In the genomic region with DNA sequence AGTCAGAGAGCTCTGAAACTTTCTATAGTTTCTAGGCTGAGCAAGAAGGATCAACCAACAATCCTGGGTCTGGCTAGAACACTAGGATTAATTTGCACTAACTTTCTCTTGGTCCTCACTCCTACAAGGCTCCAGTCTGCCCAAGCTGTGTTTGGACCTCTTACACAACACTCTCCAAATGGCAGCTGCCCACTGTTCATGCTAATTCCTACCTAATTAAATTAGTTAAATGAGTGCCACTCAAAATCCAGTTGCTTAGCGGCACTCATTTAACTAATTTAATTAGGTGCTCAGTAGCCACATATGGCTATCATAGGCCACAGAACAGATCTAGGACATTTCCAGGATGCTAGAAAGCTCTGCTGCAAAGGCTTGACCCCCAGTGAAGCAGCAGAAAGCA, we compare ENCODE assay signal across 29 mouse cellular contexts. TPM values are rescaled to one million over a fixed set of nuclear protein-coding genes. Genes with fewer than 3 reads are reported as not detected.
A peak's percentile ranks its signal among the peaks of the same experiment; 100 is the strongest.
DNase-seq lines count a peak whose midpoint lies in the region; ATAC-seq and TF ChIP-seq lines count a peak whose summit lies in the region.
"Had no signal": no experiment of that assay in that cellular context is flagged by ENCODE, and none has a peak within 500 bp of the region (broad histone marks: within the 10 kb centered on the region; RNA-seq: fewer than 3 reads in every experiment).

No protein-coding gene starts in this region.

- TF ChIP-seq CTCF in midbrain, postnatal 0 days (IDR thresholded peaks at IDR 0.05), result no peak

- no peak for ATAC-seq in forebrain, embryonic 14.5 days
- ATAC-seq in hindbrain, embryonic 14.5 days (ENCODE audit: low FRiP score), result no peak
- ATAC-seq in midbrain, postnatal 0 days (ENCODE audit: low FRiP score), result no peak
- ATAC-seq: forebrain, postnatal 0 days; inflammation-experienced regulatory T-cells, adult 6 months; intestine, embryonic 16.5 days; Patski had no signal

- 24% methylated on average over 1 of the region's 1 CpGs for WGBS in forebrain, embryonic 14.5 days
- 78% methylated on average over 1 of the region's 1 CpGs for WGBS in forebrain, embryonic 10.5 days
- WGBS in hindbrain, embryonic 14.5 days, result 75% methylated on average over 1 of the region's 1 CpGs
- 84% methylated on average over 1 of the region's 1 CpGs for WGBS in hindbrain, embryonic 10.5 days
- 82% methylated on average over 1 of the region's 1 CpGs for whole genome bisulfite sequencing in midbrain, postnatal 0 days
- 86% methylated on average over 1 of the region's 1 CpGs for WGBS in midbrain, embryonic 10.5 days

- H3K4me2 ChIP-seq in forebrain, embryonic 14.5 days (ENCODE audit: low read length), result no peak overlapping the region
- no peak overlapping the region for H3K4me2 ChIP-seq in hindbrain, embryonic 14.5 days (replicated peaks)
- H3K4me2 ChIP-seq in midbrain, postnatal 0 days (ENCODE audit: low read depth, low read length, poor library complexity, severe bottlenecking), result no peak overlapping the region
- H3K4me2 ChIP-seq: forebrain, embryonic 12.5 days; heart, embryonic 12.5 days; heart, embryonic 15.5 days; hindbrain, embryonic 15.5 days had no signal

- no peak overlapping the region for H3K9ac ChIP-seq in forebrain, embryonic 14.5 days (ENCODE audit: low read length)
- H3K9ac ChIP-seq in hindbrain, embryonic 14.5 days, result no peak overlapping the region
- H3K9ac ChIP-seq in midbrain, postnatal 0 days (replicated peaks; ENCODE audit: low read length, poor library complexity, severe bottlenecking), result no peak overlapping the region
- H3K9ac ChIP-seq: forebrain, embryonic 12.5 days; forebrain, postnatal 0 days; heart, embryonic 12.5 days; heart, embryonic 15.5 days; hindbrain, embryonic 15.5 days had no signal

- DNase-seq in forebrain, embryonic 14.5 days (ENCODE audit: low spot score), result peak; percentile 44
- DNase-seq in forebrain, embryonic 10.5 days (ENCODE audit: extremely low spot score, low spot score), result no peak
- DNase-seq in hindbrain, embryonic 14.5 days (ENCODE audit: low spot score), result peak; percentile 55
- no peak for DNase-seq in hindbrain, embryonic 10.5 days (ENCODE audit: low spot score)
- peak; percentile 57 for DNase-seq in midbrain, postnatal 0 days (ENCODE audit: low spot score)
- no peak for DNase-seq in midbrain, embryonic 10.5 days (ENCODE audit: low spot score)
- DNase-seq in retina, embryonic 14.5 days (ENCODE audit: low spot score), result peak; percentile 42
- no peak for DNase-seq in right cerebral cortex, postnatal 25 days
- DNase-seq: adrenal gland, postnatal 10 days; adrenal gland, postnatal 36 days; B cell, adult 2 months; cerebellum, adult 11-12 months; cerebellum, adult 8-10 months; cerebellum, postnatal 14 days; forebrain, postnatal 0 days; gastrocnemius, adult 2 months; gastrocnemius, postnatal 14 days; heart, adult 18-20 months; heart, postnatal 10 days; heart, postnatal 4 days; kidney, adult 18-20 months had no signal

- H3K4me1 ChIP-seq in forebrain, embryonic 14.5 days (ENCODE audit: control insufficient read depth, insufficient read depth, low read length), result no peaks in the 10 kb centered on the region
- H3K4me1 ChIP-seq in forebrain, embryonic 10.5 days, result no peaks in the 10 kb centered on the region
- H3K4me1 ChIP-seq in hindbrain, embryonic 14.5 days (replicated peaks; ENCODE audit: control insufficient read depth, insufficient read depth, low read length), result no peaks in the 10 kb centered on the region
- no peaks in the 10 kb centered on the region for H3K4me1 ChIP-seq in hindbrain, embryonic 10.5 days (replicated peaks)
- H3K4me1 ChIP-seq in midbrain, postnatal 0 days (ENCODE audit: insufficient read depth, low read length), result no peaks in the 10 kb centered on the region
- no peaks in the 10 kb centered on the region for H3K4me1 ChIP-seq in midbrain, embryonic 10.5 days
- H3K4me1 ChIP-seq: forebrain, embryonic 12.5 days; heart, embryonic 12.5 days; heart, embryonic 15.5 days; hindbrain, embryonic 15.5 days had no signal

- H3K4me3 ChIP-seq in forebrain, embryonic 14.5 days (ENCODE audit: low read depth, low read length), result no peak overlapping the region
- no peak overlapping the region for H3K4me3 ChIP-seq in forebrain, embryonic 10.5 days
- H3K4me3 ChIP-seq in hindbrain, embryonic 14.5 days (replicated peaks; ENCODE audit: low read length), result no peak overlapping the region
- H3K4me3 ChIP-seq in hindbrain, embryonic 10.5 days, result no peak overlapping the region
- no peak overlapping the region for H3K4me3 ChIP-seq in midbrain, postnatal 0 days (ENCODE audit: low read depth, low read length)
- no peak overlapping the region for H3K4me3 ChIP-seq in midbrain, embryonic 10.5 days
- H3K4me3 ChIP-seq: forebrain, embryonic 12.5 days; gastrocnemius, adult 2 months; heart, embryonic 12.5 days; heart, embryonic 15.5 days; hindbrain, embryonic 15.5 days had no signal

- no peaks in the 10 kb centered on the region for H3K36me3 ChIP-seq in forebrain, embryonic 14.5 days (ENCODE audit: control insufficient read depth, insufficient read depth, low read length)
- H3K36me3 ChIP-seq in forebrain, embryonic 10.5 days (replicated peaks), result no peaks in the 10 kb centered on the region
- H3K36me3 ChIP-seq in hindbrain, embryonic 14.5 days (replicated peaks; ENCODE audit: control insufficient read depth, insufficient read depth), result no peaks in the 10 kb centered on the region
- no peaks in the 10 kb centered on the region for H3K36me3 ChIP-seq in hindbrain, embryonic 10.5 days
- no peaks in the 10 kb centered on the region for H3K36me3 ChIP-seq in midbrain, postnatal 0 days (ENCODE audit: insufficient read depth, low read length)
- no peaks in the 10 kb centered on the region for H3K36me3 ChIP-seq in midbrain, embryonic 10.5 days
- H3K36me3 ChIP-seq: forebrain, embryonic 12.5 days; G1E; heart, embryonic 12.5 days; heart, embryonic 15.5 days; hindbrain, embryonic 15.5 days had no signal

- no peaks in the 10 kb centered on the region for H3K27me3 ChIP-seq in forebrain, embryonic 14.5 days (replicated peaks; ENCODE audit: control insufficient read depth, insufficient read depth, low read length)
- H3K27me3 ChIP-seq in forebrain, embryonic 10.5 days (ENCODE audit: poor library complexity, severe bottlenecking), result no peaks in the 10 kb centered on the region
- no peaks in the 10 kb centered on the region for H3K27me3 ChIP-seq in hindbrain, embryonic 14.5 days (ENCODE audit: control insufficient read depth, insufficient read depth, low read length)
- H3K27me3 ChIP-seq in hindbrain, embryonic 10.5 days (ENCODE audit: insufficient read depth, poor library complexity, severe bottlenecking), result no peaks in the 10 kb centered on the region
- no peaks in the 10 kb centered on the region for H3K27me3 ChIP-seq in midbrain, postnatal 0 days (ENCODE audit: insufficient read depth, low read length)
- no peaks in the 10 kb centered on the region for H3K27me3 ChIP-seq in midbrain, embryonic 10.5 days (ENCODE audit: low read depth, poor library complexity, severe bottlenecking)
- H3K27me3 ChIP-seq: heart, embryonic 12.5 days; heart, embryonic 15.5 days; hindbrain, embryonic 15.5 days; Patski had no signal

- no peak overlapping the region for H3K27ac ChIP-seq in forebrain, embryonic 14.5 days (ENCODE audit: low read depth, low read length)
- no peak overlapping the region for H3K27ac ChIP-seq in forebrain, embryonic 10.5 days
- no peak overlapping the region for H3K27ac ChIP-seq in hindbrain, embryonic 14.5 days
- no peak overlapping the region for H3K27ac ChIP-seq in hindbrain, embryonic 10.5 days
- no peak overlapping the region for H3K27ac ChIP-seq in midbrain, postnatal 0 days (ENCODE audit: low read depth, low read length)
- no peak overlapping the region for H3K27ac ChIP-seq in midbrain, embryonic 10.5 days (replicated peaks)
- H3K27ac ChIP-seq: forebrain, embryonic 12.5 days; gastrocnemius, adult 2 months; heart, embryonic 15.5 days; hindbrain, embryonic 15.5 days had no signal

- H3K9me3 ChIP-seq in forebrain, embryonic 14.5 days (replicated peaks; ENCODE audit: control insufficient read depth, low read length), result no peaks in the 10 kb centered on the region
- H3K9me3 ChIP-seq in forebrain, embryonic 10.5 days, result no peaks in the 10 kb centered on the region
- H3K9me3 ChIP-seq in hindbrain, embryonic 14.5 days (ENCODE audit: control insufficient read depth, low read length), result no peaks in the 10 kb centered on the region
- H3K9me3 ChIP-seq in hindbrain, embryonic 10.5 days, result peaks cover 2% of the 10 kb centered on the region; the same call in 1 of the 2 replicates
- H3K9me3 ChIP-seq in midbrain, postnatal 0 days (ENCODE audit: low read length), result no peaks in the 10 kb centered on the region
- no peaks in the 10 kb centered on the region for H3K9me3 ChIP-seq in midbrain, embryonic 10.5 days (replicated peaks)
- H3K9me3 ChIP-seq: forebrain, embryonic 12.5 days; G1E; heart, embryonic 15.5 days; hindbrain, embryonic 15.5 days had no signal

RNA-seq across cellular contexts. Expression of a gene that starts 59.9 kb away (rescaled TPM):
- 66.8 and 71.5 TPM in 2 replicates for polyA plus RNA-seq in forebrain, embryonic 14.5 days (2014; fragmentation: Nextera tagmentation; extraction: Ambion mirVana)
- 60.4 and 61.8 TPM in 2 replicates for polyA plus RNA-seq in forebrain, embryonic 10.5 days (2016; fragmentation: Nextera tagmentation; extraction: Ambion mirVana)
- 95.4 and 99.2 TPM in 2 replicates for polyA plus RNA-seq in hindbrain, embryonic 14.5 days (2014; fragmentation: Nextera tagmentation; extraction: Ambion mirVana)
- polyA plus RNA-seq in hindbrain, embryonic 10.5 days (2016; fragmentation: Nextera tagmentation; extraction: Ambion mirVana), result 50.1 and 57.6 TPM in 2 replicates
- total RNA-seq in midbrain, postnatal 0 days (2014; rRNA removed), result 91.0 and 164 TPM in 2 replicates
- polyA plus RNA-seq in midbrain, postnatal 0 days (2015; fragmentation: Nextera tagmentation; extraction: Ambion mirVana), result 62.9 and 65.1 TPM in 2 replicates
- polyA plus RNA-seq in midbrain, embryonic 10.5 days (2016; fragmentation: Nextera tagmentation; extraction: Ambion mirVana), result 61.2 and 66.5 TPM in 2 replicates

Comparison
In these comparisons a context has a peak if more than half of its experiments do, and no peak if none do; other contexts are left out.
1. DNase-seq: peak in forebrain, embryonic 14.5 days (single experiment), hindbrain, embryonic 14.5 days (single experiment), midbrain, postnatal 0 days (single experiment) and retina, embryonic 14.5 days (single experiment); none in forebrain, embryonic 10.5 days (single experiment), hindbrain, embryonic 10.5 days (single experiment), midbrain, embryonic 10.5 days (single experiment) and right cerebral cortex, postnatal 25 days (single experiment).